Mouse (Mus musculus) hindbrain, embryonic 12.5 days (tissue): ENCODE measurements around the gene Gm7075. TPM values are rescaled to one million over a fixed set of nuclear protein-coding genes. Genes with fewer than 3 reads are reported as not detected.

Source experiments
- ATAC-seq: fragments of 200-750 bp; cut with Nextera tagmentation; 2 replicates; pipeline ENCODE4 v1.8.0; 2017; ENCODE audit warnings: moderate TSS enrichment; ENCODE audit not compliant: low FRiP score
- H3K27ac ChIP-seq: fragments of 300-500 bp; sonication (generic); 2 replicates; pipeline ENCODE4 v1.5.1; 2016; ENCODE audit warnings: mild to moderate bottlenecking
- H3K27me3 ChIP-seq: fragments of 300-500 bp; sonication (generic); 2 replicates; pipeline ENCODE4 v1.6.1; 2016; ENCODE audit warnings: mild to moderate bottlenecking
- H3K36me3 ChIP-seq: fragments of 300-500 bp; sonication (generic); 2 replicates; pipeline ENCODE4 v1.6.1; 2016; ENCODE audit warnings: mild to moderate bottlenecking
- H3K4me1 ChIP-seq: fragments of 300-500 bp; sonication (generic); 2 replicates; pipeline ENCODE4 v1.6.1; 2016
- H3K4me2 ChIP-seq: fragments of 300-500 bp; sonication (generic); replicated peaks from 2 replicates; pipeline ENCODE4 v1.6.1; 2016; ENCODE audit warnings: mild to moderate bottlenecking
- H3K4me3 ChIP-seq: fragments of 300-500 bp; sonication (generic); 2 replicates; pipeline ENCODE4 v1.5.1; 2016; ENCODE audit warnings: mild to moderate bottlenecking
- H3K9ac ChIP-seq: fragments of 300-500 bp; sonication (generic); 2 replicates; pipeline ENCODE4 v1.6.1; 2016; ENCODE audit warnings: mild to moderate bottlenecking, moderate library complexity
- H3K9me3 ChIP-seq: fragments of 300-500 bp; sonication (generic); replicated peaks from 2 replicates; pipeline ENCODE4 v1.6.1; 2016; ENCODE audit warnings: mild to moderate bottlenecking
- WGBS: fragments of 180-500 bp; shearing (Covaris S2); methylation state at CpG from one replicate; pipeline ENCODE4 v1.1.7; 2016; 5-methylcytosine and 5-hydroxymethylcytosine counted together
- polyA plus RNA-seq: library from polyadenylated mRNA; unstranded; fragments of >200 nt; fragmentation: Nextera tagmentation; extraction: Ambion mirVana; gene quantifications from 2 replicates; pipeline ENCODE4 v1.2.1, GENCODE M21; 2016

Gm7075 gene
- polyA plus RNA-seq, 1 experiment from 2014 or later, result not detected

GRCm38 (mm10) chr10:63378948-63379680, 42.5 kb downstream of the Gm7075 start:
- Histone ChIP-seq H3K9me3 (no peaks in the 10 kb centered on the region), H3K36me3 (no peaks in the 10 kb centered on the region), H3K4me3 (no peak overlapping the region), H3K4me2 (no peak overlapping the region), H3K4me1 (peaks cover 7% of the 10 kb centered on the region; the same call in 1 of the 2 replicates), H3K27me3 (peaks cover 8% of the 10 kb centered on the region; the same call in 1 of the 2 replicates), H3K9ac (no peak overlapping the region), H3K27ac (no peak overlapping the region)
- no peak for ATAC-seq
- 71% methylated on average over 6 of the region's 6 CpGs for WGBS

GRCm38 (mm10) chr10:63377468-63377867, 44.1 kb downstream of the Gm7075 start:
- H3K9ac ChIP-seq, result no peak overlapping the region
- WGBS, result 25% methylated on average over 9 of the region's 9 CpGs
- peaks cover 8% of the 10 kb centered on the region; the same call in 1 of the 2 replicates for H3K27me3 ChIP-seq
- no peaks in the 10 kb centered on the region for H3K9me3 ChIP-seq
- no peaks in the 10 kb centered on the region for H3K36me3 ChIP-seq
- no peak overlapping the region for H3K4me3 ChIP-seq
- no peak for ATAC-seq
- H3K4me1 ChIP-seq, result peaks cover 7% of the 10 kb centered on the region; the same call in 1 of the 2 replicates
- H3K4me2 ChIP-seq, result no peak overlapping the region
- H3K27ac ChIP-seq, result no peak overlapping the region

DNA sequence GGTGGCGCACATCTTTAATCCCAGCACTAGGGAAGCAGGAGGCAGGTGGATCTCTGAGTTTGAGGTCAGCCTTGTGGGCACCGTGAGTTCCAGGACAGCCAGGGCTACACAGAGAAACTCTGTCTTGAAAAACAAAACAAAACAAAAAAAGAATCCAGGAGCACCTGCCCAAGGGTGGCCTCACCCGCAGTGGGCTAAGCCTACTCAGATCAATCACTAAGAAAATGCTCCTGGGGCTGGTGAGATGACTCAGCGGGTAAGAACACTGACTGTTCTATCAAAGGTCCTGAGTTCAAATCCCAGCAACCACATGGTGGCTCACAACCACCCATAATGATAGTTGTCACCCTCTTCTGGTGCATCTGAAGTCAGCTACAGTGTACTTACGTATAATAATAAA, 45.3 kb downstream of the Gm7075 start:
- no peak overlapping the region for H3K4me2 ChIP-seq
- no peak overlapping the region for H3K27ac ChIP-seq
- no peak overlapping the region for H3K9ac ChIP-seq
- no peak for ATAC-seq
- 91% methylated on average over 5 of the region's 5 CpGs for WGBS
- H3K27me3 ChIP-seq, result 0 out of 2 replicates have a peak, but pooled peaks cover 2% of the 10 kb centered on the region
- H3K36me3 ChIP-seq, result no peaks in the 10 kb centered on the region
- H3K4me1 ChIP-seq, result peaks cover under 1% of the 10 kb centered on the region; the same call in 1 of the 2 replicates
- H3K4me3 ChIP-seq, result no peak overlapping the region
- H3K9me3 ChIP-seq, result no peaks in the 10 kb centered on the region

Other genes with a start within 250 kb of the Gm7075 start
- 0.08 and 0.76 TPM in 2 replicates for gene Mypn, start 217.8 kb downstream of the Gm7075 start, polyA plus RNA-seq
- 40.9 and 47.1 TPM in 2 replicates for gene Herc4, start 178.0 kb downstream of the Gm7075 start, polyA plus RNA-seq
- 7.8 and 8.6 TPM in 2 replicates for gene Sirt1, start 40.1 kb downstream of the Gm7075 start, polyA plus RNA-seq
- 14.1 and 17.4 TPM in 2 replicates for gene Dnajc12, start 39.3 kb downstream of the Gm7075 start, polyA plus RNA-seq
- gene Ctnna3, start 8.3 kb upstream of the Gm7075 start, polyA plus RNA-seq, result 0.22 and 0.34 TPM in 2 replicates